Mouse (Mus musculus) heart, postnatal 36 days (tissue): ENCODE data around the gene Ehmt2. TPM values are rescaled to one million over a fixed set of nuclear protein-coding genes. Genes with fewer than 3 reads are reported as not detected.
"Not testable (repeated sequence)": the region's sequence is repeated elsewhere in the genome, so short reads cannot be mapped to it uniquely, and the experiment has no call there.

Experiments
- DNase-seq, 2 experiments: peaks; one replicate each; pipeline ENCODE4 v3.0.0; 2021 to 2022
- intact Hi-C: fragments of 180-260 bp; cut with DNase I; formaldehyde crosslinking; loops from one replicate; pipeline ENCODE4 v1.15.1; 2025
- total RNA-seq, 2 experiments: library from RNA; stranded (reverse); gene quantifications; 2 replicates each; pipeline ENCODE4 v1.2.3; 2021

Gene Ehmt2
- total RNA-seq, 2 experiments from 2014 or later: 44.6 to 49.8 TPM

DNA sequence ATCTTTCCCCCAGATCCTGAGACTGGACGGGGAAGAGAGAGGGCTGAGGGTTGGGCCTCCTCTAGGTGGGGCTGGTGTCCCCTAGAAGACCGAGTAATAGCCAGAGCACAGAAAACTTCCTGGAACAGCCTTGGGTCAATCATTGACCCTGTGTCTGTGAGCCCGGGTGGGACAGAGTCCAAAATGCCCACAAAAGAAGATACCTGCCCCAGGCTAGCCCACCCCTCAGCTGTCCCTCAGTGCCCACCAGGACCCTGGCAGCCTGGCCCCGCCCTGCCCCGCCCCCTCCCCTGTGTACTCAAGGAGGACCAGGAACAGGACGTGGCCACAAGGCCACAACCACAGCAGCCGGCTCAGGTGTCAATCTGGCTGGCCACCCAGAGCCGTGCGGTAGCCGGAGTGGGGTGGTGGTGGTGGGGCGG, 17.2 kb downstream of the Ehmt2 start:
- intact Hi-C loops: no loop called here
- DNase-seq: no peak

DNA sequence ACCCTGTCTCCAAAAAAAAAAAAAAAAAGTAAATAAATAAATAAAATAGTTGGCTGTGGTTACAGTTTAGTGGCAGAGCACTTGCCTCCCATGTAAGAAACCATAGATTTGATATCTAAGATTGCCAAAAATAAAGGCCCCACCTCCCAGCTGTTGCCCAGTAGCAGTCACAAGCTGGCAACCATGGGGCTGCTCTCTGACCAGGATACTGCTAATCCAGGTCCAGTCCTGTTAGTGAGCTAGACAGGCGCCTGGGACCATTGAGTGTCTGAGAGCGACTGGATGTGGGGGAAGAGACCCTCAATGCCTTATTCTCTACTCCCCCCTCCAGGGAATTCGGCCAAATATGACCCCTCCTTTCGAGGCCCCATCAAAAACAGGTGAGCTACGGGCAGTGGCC, 18.0 kb downstream of the Ehmt2 start:
- DNase-seq: no peak
- intact Hi-C loops: no loop called here

DNA sequence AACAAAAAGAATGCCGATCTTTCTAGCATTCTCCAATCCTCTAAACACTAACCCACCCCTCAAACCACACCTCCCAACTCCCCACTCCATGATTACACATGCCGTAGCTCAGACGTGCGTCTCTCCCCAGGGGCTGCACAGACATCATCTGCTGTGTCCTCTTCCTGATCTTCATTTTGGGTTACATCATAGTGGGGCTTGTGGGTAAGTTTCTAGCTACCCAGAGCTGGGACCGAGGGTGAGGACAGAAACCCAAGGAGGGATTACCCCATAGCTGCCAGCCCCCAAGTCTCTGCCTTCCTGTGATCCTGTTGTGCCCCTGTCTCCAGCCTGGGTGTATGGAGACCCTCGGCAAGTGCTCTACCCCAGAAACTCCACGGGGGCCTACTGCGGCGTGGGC, 18.9 kb downstream of the Ehmt2 start:
- intact Hi-C loops: no loop called here
- DNase-seq: no peak

DNA sequence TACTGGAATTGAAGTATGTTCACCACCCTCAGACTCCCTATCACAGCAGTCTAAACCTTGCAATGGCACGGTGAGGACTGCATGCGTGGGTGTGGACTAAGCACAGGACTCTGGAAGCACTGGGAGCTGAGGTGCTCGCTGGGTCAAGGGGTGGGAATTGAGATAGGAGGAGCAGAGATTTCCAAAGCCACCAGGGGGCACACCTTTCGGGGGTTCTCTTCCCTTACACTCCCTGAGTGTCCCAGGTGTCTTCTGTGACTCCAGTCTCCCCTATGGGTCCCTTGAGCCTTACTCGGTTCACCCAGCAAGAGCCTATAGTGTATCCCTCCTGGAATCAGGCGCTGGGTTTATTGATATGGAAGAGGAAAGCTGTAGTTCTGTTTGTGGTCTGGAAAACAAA, 24.7 kb downstream of the Ehmt2 start:
- DNase-seq: no peak
- intact Hi-C loops: no loop called here

DNA sequence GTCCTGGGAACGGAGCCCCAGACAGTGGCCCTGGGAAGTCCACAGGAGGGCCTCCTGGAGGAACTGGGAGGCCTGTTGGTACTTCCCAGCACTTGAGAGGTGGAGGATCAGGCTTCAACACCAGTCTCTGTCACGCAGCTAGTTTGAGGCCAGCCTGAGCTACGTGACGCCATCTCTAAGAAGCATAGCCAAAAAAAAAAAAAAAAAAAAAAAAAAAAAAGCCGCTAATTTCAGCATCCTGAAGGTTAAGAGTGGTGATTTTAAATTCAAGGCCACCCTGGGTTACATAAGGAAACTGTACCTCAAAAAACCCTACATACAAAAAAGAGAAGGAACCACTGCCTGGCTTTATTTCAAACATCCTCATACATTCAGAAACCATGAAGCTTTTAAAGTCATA, 26.0 kb downstream of the Ehmt2 start:
- intact Hi-C loops: no loop called here
- no peak for DNase-seq

DNA sequence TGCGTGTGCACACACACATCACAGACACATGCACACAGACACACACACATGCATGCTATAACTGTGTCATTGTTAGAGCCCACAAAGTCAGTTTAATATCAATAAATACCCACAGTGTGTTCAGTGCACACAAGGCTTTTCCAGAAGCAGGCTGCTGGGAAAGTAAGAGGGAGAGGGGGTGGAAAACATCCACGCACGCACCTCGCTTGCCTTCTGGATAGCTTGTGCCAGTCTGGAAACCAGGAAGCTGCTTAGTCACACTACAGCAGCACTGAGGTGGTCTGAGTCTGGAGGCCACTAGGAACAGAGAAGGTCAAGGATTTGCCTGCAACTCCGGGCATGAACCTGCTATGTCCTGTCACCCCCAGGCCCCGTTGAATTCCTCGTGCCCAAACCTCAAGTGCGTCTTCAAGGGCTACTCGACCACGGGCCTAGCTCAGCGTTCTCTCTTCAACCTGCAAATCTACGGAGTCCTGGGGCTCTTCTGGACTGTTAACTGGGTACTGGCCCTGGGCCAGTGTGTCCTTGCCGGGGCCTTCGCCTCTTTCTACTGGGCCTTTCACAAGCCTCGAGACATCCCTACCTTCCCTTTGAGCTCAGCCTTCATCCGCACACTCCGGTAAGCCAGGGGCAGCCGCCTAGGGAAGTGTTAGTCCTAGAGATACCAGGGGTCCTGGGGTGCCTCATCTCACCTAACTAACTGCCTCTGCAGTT, 29.2 kb downstream of the Ehmt2 start:
- intact Hi-C loops: no loop called here
- no peak for DNase-seq

DNA sequence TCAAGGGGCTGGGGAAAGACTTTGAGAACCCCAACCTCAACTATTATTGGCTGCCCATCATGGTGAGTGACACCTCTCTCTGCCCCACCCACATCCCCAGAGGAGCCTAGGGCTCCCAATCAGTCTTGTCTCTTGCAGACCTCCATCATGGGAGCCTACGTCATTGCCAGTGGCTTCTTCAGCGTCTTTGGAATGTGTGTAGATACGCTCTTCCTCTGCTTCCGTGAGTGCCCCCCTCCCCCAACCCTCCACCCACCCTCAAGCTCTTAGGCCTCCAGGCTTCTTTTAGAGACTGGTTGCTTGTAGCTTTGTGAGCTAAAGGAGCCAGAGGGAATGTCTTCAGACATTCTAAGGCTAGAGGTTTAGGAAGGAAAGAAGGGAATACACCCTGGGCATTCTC, 30.6 kb downstream of the Ehmt2 start:
- intact Hi-C loops: no loop called here
- DNase-seq: no peak

DNA sequence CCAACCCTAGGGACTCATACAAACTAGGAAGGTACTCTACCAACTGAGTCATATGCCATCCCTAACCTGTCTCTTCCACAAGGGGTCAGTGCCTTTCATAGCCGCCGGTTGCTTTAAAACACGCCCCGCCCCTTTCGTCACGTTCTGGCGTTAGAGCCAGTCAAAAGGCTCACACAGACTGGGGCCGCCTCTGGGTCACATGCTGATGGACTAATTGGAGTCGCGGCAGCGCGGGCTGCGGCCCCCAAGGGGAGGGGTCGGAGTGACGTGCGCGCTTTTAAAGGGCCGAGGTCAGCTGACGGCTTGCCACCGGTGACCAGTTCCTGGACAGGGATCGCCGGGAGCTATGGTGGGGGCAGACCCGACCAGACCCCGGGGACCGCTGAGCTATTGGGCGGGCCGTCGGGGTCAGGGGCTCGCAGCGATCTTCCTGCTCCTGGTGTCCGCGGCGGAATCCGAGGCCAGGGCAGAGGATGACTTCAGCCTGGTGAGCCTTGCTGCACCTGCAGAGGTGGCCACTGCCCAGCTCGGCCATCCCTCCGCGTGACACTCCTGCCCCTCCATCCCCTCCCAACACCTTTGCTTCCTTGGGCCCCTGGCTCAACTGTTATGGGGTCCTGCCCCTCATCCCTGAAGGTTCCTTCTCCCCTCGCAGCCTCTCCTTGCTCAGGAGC, 32.9 kb downstream of the Ehmt2 start, which contains the start of gene Neu1:
Neu1 (plus strand) TSS at position 193 of the 674 bp plus-strand sequence.
- intact Hi-C loops: loop anchor here (2.0 to 10.0 kb wide), 4 partner anchors 16 to 79 kb away; partner anchors contain the start of genes C2, Ehmt2, Lsm2 and Nelfe
- peak; percentile 98 for DNase-seq

DNA sequence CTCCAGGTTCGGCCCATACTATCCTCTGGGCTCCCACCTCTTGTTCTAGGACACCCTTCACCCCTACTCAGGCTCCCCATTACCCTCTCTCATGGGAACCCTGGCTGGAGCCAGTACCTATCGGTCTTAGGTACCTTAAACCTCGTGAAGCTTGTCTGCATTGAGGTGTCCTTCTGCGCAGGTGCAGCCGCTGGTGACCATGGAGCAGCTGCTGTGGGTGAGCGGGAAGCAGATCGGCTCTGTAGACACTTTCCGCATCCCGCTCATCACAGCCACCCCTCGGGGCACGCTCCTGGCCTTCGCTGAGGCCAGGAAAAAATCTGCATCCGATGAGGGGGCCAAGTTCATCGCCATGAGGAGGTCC, 33.4 kb downstream of the Ehmt2 start:
- intact Hi-C loops: loop anchor here (2.0 to 10.0 kb wide), 4 partner anchors 15 to 79 kb away; partner anchors contain the start of genes C2, Ehmt2, Lsm2 and Nelfe
- DNase-seq: no peak

DNA sequence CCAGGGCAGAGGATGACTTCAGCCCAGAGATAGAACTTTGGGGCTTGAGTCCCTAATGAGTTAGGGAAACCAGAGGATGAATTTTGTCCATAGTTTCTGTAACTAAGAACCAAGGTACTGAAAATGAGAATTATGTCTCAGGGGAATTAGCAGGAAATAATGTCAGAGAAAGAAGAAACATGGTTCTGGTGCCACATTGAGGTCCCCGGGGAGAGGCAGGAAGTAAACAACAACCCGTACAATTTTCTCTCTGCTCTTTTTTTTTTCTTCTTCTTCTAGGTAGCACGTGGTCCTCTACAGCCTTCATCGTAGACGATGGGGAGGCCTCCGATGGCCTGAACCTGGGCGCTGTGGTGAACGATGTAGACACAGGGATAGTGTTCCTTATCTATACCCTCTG, 34.0 kb downstream of the Ehmt2 start:
- intact Hi-C loops: loop anchor here (5.0 to 10.0 kb wide), 2 partner anchors 53 to 80 kb away; partner anchors contain the start of genes Lsm2, Nelfe and Skiv2l
- no peak for DNase-seq

DNA sequence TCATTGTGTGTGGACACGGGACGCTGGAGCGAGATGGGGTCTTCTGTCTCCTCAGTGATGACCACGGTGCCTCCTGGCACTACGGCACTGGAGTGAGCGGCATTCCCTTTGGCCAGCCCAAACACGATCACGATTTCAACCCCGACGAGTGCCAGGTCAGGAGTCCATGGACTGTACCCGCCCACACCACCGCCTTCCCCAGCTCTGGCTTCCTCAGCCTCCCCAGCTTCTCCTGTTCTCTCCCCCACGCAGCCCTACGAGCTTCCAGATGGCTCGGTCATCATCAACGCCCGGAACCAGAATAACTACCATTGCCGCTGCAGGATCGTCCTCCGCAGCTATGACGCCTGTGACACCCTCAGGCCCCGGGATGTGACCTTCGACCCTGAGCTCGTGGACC, 35.8 kb downstream of the Ehmt2 start:
- peak in 1 of 2 experiments; percentile 15 for DNase-seq
- intact Hi-C loops: loop anchor here (5.0 to 10.0 kb wide), 2 partner anchors 51 to 82 kb away; partner anchors contain the start of genes Lsm2, Nelfe and Skiv2l

DNA sequence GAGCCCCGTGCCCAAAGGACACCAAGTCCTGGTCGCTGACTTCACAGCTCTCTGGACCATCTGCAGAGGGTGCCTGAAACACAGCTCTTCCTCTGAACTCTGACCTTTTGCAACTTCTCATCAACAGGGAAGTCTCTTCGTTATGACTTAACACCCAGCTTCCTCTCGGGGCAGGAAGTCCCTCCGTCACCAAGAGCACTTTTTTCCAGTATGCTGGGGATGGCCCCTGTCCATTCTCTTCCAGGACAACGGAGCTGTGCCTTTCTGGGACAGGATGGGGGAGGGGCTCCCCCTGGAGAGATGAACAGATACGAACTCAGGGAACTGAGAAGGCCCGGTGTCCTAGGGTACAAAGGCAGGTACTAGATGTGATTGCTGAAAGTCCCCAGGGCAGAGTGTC, 36.6 kb downstream of the Ehmt2 start:
- intact Hi-C loops: loop anchor here (5.0 to 10.0 kb wide), 2 partner anchors 50 to 83 kb away; partner anchors contain the start of genes Lsm2, Nelfe and Skiv2l
- peak; percentile 15 to 16 for DNase-seq

DNA sequence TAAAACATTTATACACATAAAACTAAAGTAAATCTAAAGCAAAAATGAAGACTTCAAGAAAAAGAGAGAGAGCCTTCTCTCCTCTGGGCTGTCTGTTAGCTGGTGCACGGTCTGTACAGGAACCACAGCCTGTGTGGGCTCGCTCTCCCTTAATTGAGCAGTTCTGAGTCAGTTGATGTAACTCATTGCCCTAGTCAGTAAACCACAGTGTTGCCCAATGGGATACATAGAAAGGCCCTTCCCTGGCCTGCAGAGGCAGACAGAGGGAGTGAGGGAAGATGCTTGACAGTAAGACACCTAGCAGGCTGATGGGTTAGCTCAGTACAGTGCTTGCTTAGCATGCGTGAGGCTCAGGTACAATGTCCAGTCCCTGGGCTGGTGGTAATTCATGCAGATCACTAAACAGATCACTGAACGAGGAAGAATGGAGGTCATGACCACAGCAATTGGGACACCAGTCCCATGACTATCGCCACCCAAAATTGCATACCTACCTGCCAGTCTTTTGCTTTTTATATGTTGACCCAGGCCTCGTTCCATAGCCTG, 39.8 kb downstream of the Ehmt2 start:
- intact Hi-C loops: loop anchor here (10.0 kb wide), 1 partner anchor 47 kb away; the partner anchor contains the start of gene Lsm2
- no peak for DNase-seq

DNA sequence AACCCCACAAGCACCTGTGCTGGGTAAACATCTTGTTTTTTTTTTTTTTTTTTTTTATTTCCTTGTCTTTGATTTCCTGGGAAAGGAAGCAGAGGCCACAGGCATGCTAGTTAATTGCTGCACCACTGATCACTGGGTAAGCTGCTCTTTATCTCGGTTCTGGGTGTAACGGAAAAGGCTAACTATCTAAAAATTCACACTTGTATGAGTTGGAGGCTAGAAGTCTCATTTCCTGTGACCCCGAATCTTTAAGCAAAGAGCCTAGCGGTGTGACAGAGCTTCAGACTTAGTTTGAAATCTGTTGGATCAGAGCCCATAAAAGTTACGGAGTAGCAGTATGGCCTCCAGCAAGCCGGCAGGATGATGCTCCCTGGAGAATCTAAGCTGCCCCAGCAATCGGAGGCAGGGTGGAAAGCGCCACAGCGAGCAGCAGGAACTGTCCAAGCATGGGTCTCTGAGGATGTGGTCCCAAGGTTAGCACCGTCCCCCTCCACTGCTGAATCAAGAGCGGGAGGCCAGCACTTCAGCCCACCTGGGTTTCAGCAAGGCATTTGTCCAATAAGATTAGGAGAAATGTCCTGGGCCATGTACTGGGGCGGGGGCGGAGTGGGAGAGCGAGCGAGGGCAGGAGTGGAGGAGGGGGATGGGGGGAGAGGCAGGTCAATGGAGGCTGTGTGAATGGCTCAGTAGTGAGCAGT, 43.2 kb downstream of the Ehmt2 start:
- DNase-seq: no peak
- intact Hi-C loops: no loop called here

DNA sequence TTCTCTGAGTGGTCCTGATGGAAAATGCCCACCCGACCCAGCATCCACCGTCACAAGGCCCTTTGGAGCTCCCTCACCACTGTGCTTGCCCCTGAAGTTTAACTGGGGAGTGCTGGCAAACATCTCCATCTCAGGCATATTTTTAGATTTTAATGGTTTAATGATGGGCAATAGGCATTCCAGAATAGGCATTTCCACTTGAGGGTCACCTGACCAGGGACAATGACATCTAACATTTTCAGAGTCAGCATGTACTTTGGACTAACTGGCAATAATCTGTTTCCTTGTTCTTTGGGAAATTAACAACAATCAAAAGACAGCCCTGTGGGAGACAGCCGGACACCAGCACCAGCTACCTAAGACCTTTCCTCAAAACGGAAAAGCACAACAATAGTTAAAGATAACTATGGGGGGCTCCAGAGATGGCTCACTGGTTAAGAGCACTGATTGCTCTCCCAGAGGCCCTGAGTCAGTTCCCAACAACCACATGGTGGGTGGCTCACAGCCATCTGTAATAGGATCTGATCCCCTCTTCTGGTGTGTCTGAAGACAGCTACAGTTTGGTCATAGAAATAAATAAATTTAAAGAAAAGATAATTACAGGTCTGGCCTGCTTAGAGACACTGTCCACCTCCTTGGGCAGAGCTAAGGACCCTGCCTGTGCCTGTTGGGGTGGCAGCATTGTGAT, 45.0 kb downstream of the Ehmt2 start:
- intact Hi-C loops: no loop called here
- no peak for DNase-seq

DNA sequence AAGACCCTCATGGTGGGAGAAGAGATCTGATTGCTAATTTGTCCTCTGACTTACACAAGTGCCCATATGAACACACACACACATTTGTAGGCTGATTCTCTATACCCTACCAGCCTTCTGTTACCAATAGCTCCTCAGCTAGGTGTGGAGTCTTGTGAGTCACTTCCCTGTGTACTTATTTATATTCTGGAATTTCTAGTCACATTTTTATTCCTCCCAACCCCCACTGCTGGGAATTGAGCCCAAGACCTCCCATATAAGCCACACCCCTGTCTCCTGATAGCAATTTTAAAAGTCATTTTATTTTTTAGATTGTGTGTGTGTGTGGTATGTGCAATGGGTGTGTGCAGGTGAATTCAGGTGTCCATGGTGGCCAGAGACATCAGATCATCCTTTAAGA, 46.1 kb downstream of the Ehmt2 start:
- intact Hi-C loops: no loop called here
- no peak for DNase-seq

DNA sequence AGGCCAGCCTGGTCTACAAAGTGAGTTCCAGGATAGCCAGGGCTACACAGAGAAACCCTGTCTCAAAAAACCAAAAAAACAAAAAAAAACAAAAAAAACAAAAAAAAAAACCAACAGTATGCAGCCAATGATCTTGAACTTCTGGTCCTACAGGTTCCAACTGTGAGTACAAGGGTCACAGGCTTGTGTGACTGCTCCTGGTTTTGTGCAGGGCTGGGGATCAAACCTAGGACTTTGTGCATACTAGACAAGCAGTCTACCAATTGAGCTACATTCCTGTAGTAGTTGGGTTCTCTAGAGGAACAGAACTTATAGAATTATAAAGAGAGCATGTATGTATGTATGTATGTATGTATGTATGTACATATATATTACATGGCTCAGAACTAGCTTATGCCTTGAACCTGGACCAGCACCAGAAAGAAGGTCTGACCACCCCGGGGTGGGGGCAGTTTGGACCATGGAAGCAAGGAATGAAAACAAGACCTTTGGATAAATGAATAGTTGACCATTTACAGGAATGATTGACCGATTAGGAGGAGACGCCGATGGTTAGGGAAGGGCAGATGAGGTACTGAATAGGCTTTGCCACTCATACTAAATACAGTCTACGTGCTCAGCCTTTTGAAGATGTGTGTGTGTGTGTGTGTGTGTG, 48.3 kb downstream of the Ehmt2 start:
- DNase-seq: no peak
- intact Hi-C loops: loop anchor here (2.0 kb wide), 2 partner anchors 16 to 92 kb away; partner anchors contain the start of gene Neu1

DNA sequence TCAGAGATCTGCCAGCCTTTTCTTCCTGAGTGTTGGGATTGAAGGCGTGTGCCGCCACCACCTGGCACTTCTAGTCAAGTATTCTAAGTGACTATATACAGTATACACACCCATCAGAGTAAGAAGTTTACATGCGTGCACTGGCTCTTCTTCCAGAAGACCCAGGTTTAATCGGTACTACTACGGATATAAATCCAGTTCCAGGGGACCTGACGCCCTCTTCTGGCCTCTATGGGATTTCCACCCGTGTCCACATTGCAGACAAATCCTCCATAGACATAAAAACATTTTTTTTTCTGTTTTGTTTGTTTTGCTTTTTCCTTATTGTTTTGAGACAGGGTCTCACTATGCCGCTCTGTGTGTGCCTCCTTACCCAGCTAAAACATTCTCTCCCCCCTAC, 49.3 kb downstream of the Ehmt2 start:
- intact Hi-C loops: loop anchor here (2.0 kb wide), 2 partner anchors 17 to 93 kb away; partner anchors contain the start of gene Neu1
- DNase-seq: no peak

DNA sequence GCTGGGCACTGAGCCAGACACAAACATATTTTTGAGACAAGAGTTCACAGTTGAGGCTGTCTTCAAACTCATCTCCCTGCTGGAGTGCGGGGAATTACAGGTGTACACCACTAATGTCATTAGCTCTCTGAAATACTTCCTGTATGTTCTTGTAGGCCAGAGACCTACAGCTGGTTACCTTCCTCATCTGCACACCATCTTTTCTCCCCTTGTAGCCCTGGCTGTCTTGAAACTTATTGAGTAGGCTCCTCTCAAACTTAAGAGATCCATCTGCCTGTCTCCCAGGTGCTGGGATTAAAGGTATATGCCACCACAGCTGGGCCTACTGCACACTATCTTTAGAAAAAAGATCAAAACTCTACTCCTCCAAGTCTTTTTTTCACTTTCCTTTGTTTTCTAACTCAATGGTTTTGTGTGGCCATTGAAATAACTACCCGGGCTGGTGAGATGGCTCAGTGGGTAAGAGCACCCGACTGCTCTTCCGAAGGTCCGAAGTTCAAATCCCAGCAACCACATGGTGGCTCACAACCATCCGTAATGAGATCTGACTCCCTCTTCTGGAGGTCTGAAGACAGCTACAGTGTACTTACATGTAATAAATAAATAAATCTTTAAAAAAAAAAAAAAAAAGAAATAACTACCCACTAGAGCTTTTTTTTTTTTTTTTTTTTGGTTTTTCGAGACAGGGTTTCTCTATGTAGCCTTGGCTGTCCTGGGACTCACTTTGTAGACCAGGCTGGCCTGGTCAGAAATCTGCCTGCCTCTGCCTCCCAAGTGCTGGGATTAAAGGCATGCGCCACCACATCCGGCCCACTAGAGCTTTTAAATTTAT, 50.7 kb downstream of the Ehmt2 start:
- intact Hi-C loops, DNase-seq: not testable (repeated sequence)
